Mouse (Mus musculus): Measurements from ENCODE around the gene Aldh9a1. TPM values are rescaled to one million over a fixed set of nuclear protein-coding genes. Genes with fewer than 3 reads are reported as not detected.
A peak's percentile ranks its signal among the peaks of the same experiment; 100 is the strongest.

The Aldh9a1 gene
- polyA plus RNA-seq, 1 experiment from 2014 or later, result 28.4 TPM

DNA sequence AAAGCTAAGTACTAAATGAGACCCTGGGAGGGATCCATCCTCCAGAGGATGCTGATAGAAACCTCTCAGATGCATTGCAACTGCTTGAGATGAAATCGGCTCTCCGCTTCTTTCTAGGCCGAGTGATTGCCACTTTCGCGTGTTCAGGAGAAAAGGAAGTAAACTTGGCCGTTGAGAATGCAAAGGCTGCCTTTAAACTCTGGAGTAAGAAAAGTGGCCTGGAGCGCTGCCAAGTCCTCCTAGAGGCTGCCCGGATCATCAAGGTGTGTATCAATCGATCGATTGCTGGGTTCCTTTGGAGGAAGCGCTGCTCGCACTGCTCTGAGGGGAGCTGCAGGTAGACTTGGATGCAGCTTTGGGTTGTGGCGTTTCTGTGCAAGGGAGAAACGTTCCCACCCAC is 2.6 kb downstream of the Aldh9a1 start:
- H3K27me3 ChIP-seq (replicated peaks), result no peaks in the 10 kb centered on the region
- H3K4me3 ChIP-seq, result no peak overlapping the region
- H3K27ac ChIP-seq (replicated peaks), result no peak overlapping the region
- no peak overlapping the region for H3K4me2 ChIP-seq
- H3K4me1 ChIP-seq, result peaks cover 10% of the 10 kb centered on the region
- no peaks in the 10 kb centered on the region for H3K9me3 ChIP-seq
- WGBS, result 86% methylated on average over 14 of the region's 14 CpGs
- peaks cover 42% of the 10 kb centered on the region for H3K36me3 ChIP-seq
- no peak overlapping the region for H3K9ac ChIP-seq
- no peak for ATAC-seq (ENCODE audit: extremely low read depth, insufficient number of reproducible peaks, low FRiP score, low TSS enrichment)

DNA sequence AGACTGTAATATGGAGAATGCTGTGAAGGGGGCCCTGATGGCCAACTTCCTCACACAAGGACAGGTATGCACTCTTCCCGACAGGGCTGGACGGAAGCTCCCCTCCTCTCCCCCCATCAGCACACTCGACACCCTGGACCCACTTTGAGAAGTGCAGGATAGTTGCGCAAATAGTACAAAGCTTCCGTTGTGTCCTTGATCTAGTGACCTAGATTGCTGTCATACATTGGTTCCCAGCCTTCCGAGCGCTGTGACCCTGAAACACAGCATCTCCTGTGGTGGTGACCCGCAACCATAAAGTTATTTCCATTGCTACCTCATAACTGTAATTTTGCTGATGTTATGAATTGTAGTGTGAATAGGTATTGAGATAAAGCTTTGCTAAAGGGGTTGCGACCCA is 7.6 kb downstream of the Aldh9a1 start:
- H3K36me3 ChIP-seq, result peaks cover 71% of the 10 kb centered on the region

DNA sequence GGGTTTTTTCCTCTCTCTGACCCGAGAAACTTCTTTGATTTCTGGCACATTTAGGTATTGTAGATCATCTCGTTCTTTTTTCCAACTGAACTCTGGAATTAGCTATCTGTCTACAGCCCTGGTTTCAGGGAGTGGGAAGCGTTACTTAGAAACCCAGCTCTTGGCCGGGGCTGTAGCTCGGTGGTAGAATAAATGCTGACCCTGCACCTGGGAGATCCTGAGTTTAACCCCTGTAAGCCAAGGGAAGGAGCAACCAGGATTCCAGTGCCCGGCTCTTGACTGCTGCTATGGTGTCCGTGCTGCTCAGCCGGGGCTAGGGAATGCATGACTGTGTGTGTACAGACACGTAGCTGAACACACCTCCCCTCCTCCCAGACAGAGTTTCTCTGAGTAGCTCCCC is 8.9 kb downstream of the Aldh9a1 start:
- 86% methylated on average over 9 of the region's 9 CpGs for WGBS
- ATAC-seq (ENCODE audit: extremely low read depth, insufficient number of reproducible peaks, low FRiP score, low TSS enrichment), result no peak
- no peaks in the 10 kb centered on the region for H3K9me3 ChIP-seq
- H3K4me2 ChIP-seq, result no peak overlapping the region
- H3K36me3 ChIP-seq, result peaks cover 65% of the 10 kb centered on the region
- no peak overlapping the region for H3K27ac ChIP-seq (replicated peaks)
- H3K27me3 ChIP-seq (replicated peaks), result no peaks in the 10 kb centered on the region
- H3K9ac ChIP-seq, result no peak overlapping the region
- H3K4me1 ChIP-seq, result 0 out of 2 replicates have a peak, but pooled peaks cover 3% of the 10 kb centered on the region
- no peak overlapping the region for H3K4me3 ChIP-seq

More for the DNA sequence above, 7.6 kb downstream of the Aldh9a1 start:
- Histone ChIP-seq H3K9ac (no peak overlapping the region), H3K9me3 (no peaks in the 10 kb centered on the region), H3K4me1 (no peaks in the 10 kb centered on the region), H3K27me3 (replicated peaks) (no peaks in the 10 kb centered on the region), H3K4me2 (no peak overlapping the region), H3K4me3 (no peak overlapping the region), H3K27ac (replicated peaks) (no peak overlapping the region)
- ATAC-seq (ENCODE audit: extremely low read depth, insufficient number of reproducible peaks, low FRiP score, low TSS enrichment), result no peak
- WGBS, result 90% methylated on average over 9 of the region's 9 CpGs

DNA sequence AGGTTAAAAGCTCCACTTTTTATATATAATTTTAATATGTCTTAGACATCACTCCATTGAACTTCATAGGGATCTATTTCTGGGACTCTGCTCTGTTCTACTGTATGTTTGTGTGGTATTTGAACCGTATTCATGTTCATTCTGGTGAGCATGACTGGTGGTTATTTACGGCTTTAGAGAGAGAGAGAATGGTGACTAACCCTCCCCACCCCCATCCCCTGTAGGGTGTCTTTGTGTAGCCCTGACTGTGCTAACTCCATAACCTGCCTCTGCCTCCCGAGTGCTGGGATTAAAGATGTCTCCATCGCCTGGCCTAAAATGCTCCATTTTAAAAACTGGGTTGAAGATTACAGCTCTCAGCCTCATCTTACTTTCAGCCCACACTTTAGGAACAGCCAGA is 10.5 kb downstream of the Aldh9a1 start:
- H3K9ac ChIP-seq, result no peak overlapping the region
- H3K4me2 ChIP-seq, result no peak overlapping the region
- H3K27me3 ChIP-seq (replicated peaks), result no peaks in the 10 kb centered on the region
- WGBS, result 82% methylated on average over 4 of the region's 4 CpGs
- no peaks in the 10 kb centered on the region for H3K9me3 ChIP-seq
- 0 out of 2 replicates have a peak, but pooled peaks cover 3% of the 10 kb centered on the region for H3K4me1 ChIP-seq
- ATAC-seq (ENCODE audit: extremely low read depth, insufficient number of reproducible peaks, low FRiP score, low TSS enrichment), result no peak
- peaks cover 60% of the 10 kb centered on the region for H3K36me3 ChIP-seq
- H3K4me3 ChIP-seq, result no peak overlapping the region
- H3K27ac ChIP-seq (replicated peaks), result no peak overlapping the region

DNA sequence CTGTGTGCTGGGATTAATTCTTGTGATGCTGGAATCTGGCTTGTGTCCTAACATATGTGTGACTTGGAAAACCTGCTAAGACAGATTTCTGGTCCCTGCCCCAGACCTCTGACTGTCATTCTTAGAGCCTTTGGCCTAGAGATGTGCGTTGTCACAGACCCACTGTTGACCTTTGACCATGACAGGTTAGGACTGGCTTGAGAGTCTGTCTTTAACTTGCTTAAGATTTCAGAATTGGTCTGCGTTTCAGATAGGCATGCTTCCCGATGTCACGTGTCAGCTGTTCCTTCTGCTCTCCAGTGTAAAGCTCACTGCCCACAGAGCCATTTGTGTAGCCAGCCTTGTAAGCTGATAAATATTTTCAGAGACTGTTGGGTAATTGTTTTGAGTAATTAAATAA is 13.0 kb downstream of the Aldh9a1 start:
- Histone ChIP-seq H3K4me3 (no peak overlapping the region), H3K27me3 (replicated peaks) (no peaks in the 10 kb centered on the region), H3K4me2 (no peak overlapping the region), H3K4me1 (0 out of 2 replicates have a peak, but pooled peaks cover 3% of the 10 kb centered on the region), H3K36me3 (peaks cover 61% of the 10 kb centered on the region), H3K27ac (replicated peaks) (no peak overlapping the region), H3K9me3 (no peaks in the 10 kb centered on the region), H3K9ac (no peak overlapping the region)
- WGBS, result 81% methylated on average over 4 of the region's 4 CpGs
- no peak for ATAC-seq (ENCODE audit: extremely low read depth, insufficient number of reproducible peaks, low FRiP score, low TSS enrichment)

DNA sequence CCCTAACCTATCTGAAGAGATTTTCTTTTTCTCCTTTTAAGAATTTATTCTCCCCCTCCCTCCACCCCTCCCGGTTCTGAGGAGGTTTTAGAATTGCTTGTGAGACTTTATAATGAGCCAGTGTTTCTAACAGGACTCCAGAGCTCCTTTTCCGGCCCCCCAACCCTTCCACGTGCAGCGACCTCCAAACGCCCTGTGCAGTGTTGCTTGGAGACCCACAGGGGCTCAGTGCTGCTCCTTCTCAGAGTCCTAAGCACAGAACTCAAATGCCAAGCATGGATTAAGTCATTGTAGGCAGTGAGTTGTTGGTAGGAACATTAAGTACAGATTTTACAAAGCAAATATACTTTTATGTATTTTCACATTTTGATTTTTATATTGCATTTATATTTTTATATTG is 13.5 kb downstream of the Aldh9a1 start:
- Histone ChIP-seq H3K4me3 (no peak overlapping the region), H3K27me3 (replicated peaks) (no peaks in the 10 kb centered on the region), H3K4me2 (no peak overlapping the region), H3K9ac (no peak overlapping the region), H3K27ac (replicated peaks) (no peak overlapping the region), H3K9me3 (no peaks in the 10 kb centered on the region), H3K36me3 (peaks cover 60% of the 10 kb centered on the region), H3K4me1 (0 out of 2 replicates have a peak, but pooled peaks cover 3% of the 10 kb centered on the region)
- ATAC-seq (ENCODE audit: extremely low read depth, insufficient number of reproducible peaks, low FRiP score, low TSS enrichment), result no peak
- WGBS, result 57% methylated on average over 5 of the region's 5 CpGs

DNA sequence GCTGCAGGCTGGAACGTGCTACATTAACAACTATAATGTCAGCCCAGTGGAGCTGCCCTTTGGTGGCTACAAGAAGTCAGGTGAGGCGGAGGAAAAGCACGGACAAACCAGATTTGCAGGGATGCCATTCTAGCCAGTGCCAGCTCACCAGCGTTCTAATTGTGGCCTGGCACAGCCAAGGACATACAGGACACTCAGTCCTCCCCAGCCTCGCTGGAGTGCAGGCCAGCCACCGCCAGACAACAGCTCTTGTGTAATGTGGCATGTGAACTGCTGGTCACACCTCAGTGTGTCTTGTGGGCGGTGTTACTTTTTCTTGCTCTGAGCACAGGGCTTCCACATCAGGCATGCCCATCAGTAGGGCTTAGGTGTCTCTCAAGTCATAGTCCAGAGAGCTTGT is 16.0 kb downstream of the Aldh9a1 start:
- no peak for ATAC-seq (ENCODE audit: extremely low read depth, insufficient number of reproducible peaks, low FRiP score, low TSS enrichment)

DNA sequence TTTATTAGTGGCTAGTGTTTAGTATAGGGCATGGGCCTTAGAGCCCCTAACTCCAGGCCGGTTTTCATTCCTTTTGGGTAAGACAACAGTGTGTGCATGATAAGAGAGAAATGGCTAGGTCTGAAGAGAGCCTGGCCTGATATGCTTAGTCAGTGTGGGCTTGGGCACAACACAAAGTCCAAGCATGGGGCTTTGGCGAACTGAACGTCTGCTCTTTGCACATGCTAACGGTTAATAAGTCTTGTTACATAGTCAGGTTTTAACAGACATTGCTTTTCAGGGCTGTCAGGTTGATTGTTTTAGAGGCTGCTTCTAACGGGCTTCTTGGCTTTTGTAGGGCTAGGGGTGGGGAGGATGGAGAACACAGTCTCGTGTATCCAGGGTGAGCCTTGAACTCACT is 16.8 kb downstream of the Aldh9a1 start:
- no peak overlapping the region for H3K27ac ChIP-seq (replicated peaks)
- 0 out of 2 replicates have a peak, but pooled peaks cover 3% of the 10 kb centered on the region for H3K4me1 ChIP-seq
- WGBS, result 87% methylated on average over 6 of the region's 6 CpGs
- no peak overlapping the region for H3K4me3 ChIP-seq
- no peak for ATAC-seq (ENCODE audit: extremely low read depth, insufficient number of reproducible peaks, low FRiP score, low TSS enrichment)
- H3K4me2 ChIP-seq, result no peak overlapping the region
- H3K9me3 ChIP-seq, result no peaks in the 10 kb centered on the region
- no peak overlapping the region for H3K9ac ChIP-seq
- H3K27me3 ChIP-seq (replicated peaks), result no peaks in the 10 kb centered on the region
- peaks cover 57% of the 10 kb centered on the region for H3K36me3 ChIP-seq

More for the DNA sequence above, 16.0 kb downstream of the Aldh9a1 start:
- peaks cover 61% of the 10 kb centered on the region for H3K36me3 ChIP-seq
- H3K9ac ChIP-seq, result no peak overlapping the region
- H3K27me3 ChIP-seq (replicated peaks), result no peaks in the 10 kb centered on the region
- H3K27ac ChIP-seq (replicated peaks), result peak overlapping the region; percentile 28; the same call in 1 of the 2 replicates
- 70% methylated on average over 7 of the region's 7 CpGs for WGBS
- H3K4me1 ChIP-seq, result 0 out of 2 replicates have a peak, but pooled peaks cover 3% of the 10 kb centered on the region
- H3K4me2 ChIP-seq, result no peak overlapping the region
- H3K4me3 ChIP-seq, result no peak overlapping the region
- H3K9me3 ChIP-seq, result no peaks in the 10 kb centered on the region

DNA sequence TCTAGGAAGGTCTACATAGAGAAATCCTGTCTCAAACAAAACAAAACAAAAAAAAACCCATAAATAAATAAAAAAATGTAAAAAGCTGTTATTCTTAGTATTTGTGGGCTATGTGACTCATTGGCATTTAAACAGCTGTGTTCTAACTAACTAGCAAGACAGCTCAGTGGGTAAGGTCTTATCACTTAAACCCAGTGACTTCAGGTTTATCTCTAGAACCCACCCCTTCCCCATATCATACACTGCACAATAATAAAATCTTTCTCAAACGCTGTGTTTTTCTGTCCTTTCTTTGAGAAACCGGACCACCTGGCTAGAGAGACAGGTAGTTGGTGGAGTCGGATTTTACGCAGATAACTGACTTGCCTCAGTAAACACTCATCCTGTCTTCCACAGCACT is 18.2 kb downstream of the Aldh9a1 start:
- 74% methylated on average over 4 of the region's 4 CpGs for WGBS
- no peaks in the 10 kb centered on the region for H3K27me3 ChIP-seq (replicated peaks)
- H3K4me2 ChIP-seq, result no peak overlapping the region
- no peak overlapping the region for H3K9ac ChIP-seq
- peaks cover 69% of the 10 kb centered on the region for H3K36me3 ChIP-seq
- H3K4me3 ChIP-seq, result no peak overlapping the region
- ATAC-seq (ENCODE audit: extremely low read depth, insufficient number of reproducible peaks, low FRiP score, low TSS enrichment), result no peak
- 0 out of 2 replicates have a peak, but pooled peaks cover 3% of the 10 kb centered on the region for H3K4me1 ChIP-seq
- no peaks in the 10 kb centered on the region for H3K9me3 ChIP-seq
- no peak overlapping the region for H3K27ac ChIP-seq (replicated peaks)

DNA sequence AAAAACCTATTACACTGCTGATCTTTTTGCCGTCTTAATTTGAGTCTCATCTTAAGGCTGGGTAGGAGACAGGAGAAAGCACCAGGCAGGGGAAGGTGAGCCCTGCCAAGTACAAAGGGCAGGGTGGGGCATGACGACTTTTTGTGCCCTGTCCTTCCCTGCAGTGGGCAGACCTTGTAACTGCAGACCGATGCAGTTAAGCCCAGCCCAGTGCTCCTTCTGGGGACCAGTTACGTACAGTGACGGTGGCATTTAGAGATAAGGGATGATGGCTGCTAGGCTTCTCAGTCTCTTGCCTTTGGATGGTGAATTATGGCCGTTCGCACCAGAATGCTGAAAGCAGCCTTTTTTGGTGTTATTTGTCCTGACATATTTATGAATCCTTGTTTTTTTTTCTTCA is 18.7 kb downstream of the Aldh9a1 start:
- Histone ChIP-seq H3K27me3 (replicated peaks) (no peaks in the 10 kb centered on the region), H3K9ac (no peak overlapping the region), H3K36me3 (peaks cover 72% of the 10 kb centered on the region), H3K4me1 (no peaks in the 10 kb centered on the region), H3K9me3 (no peaks in the 10 kb centered on the region), H3K4me2 (no peak overlapping the region), H3K4me3 (no peak overlapping the region), H3K27ac (replicated peaks) (no peak overlapping the region)
- ATAC-seq (ENCODE audit: extremely low read depth, insufficient number of reproducible peaks, low FRiP score, low TSS enrichment), result no peak
- WGBS, result 57% methylated on average over 7 of the region's 7 CpGs

DNA sequence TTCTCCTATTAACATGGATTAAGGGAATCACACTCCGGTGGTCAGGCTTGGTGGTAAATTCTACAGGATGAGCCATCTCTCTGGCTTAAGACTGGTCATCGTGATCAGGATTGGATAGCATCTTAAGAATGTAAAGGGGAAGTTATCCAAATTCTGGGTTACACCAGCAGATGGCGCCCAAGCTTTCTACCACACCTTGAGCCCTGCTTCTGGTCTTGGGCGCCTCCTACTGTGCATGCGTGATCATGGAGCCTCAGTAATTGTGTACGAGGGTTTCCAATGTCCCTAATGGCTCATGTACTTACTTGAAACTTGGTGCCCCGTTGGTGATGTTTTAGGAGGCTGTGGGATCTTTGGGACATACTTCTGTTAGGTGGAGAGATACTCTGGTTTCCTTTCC is 20.1 kb downstream of the Aldh9a1 start:
- Histone ChIP-seq H3K27me3 (replicated peaks) (no peaks in the 10 kb centered on the region), H3K4me3 (no peak overlapping the region), H3K9ac (no peak overlapping the region), H3K27ac (replicated peaks) (no peak overlapping the region), H3K4me2 (no peak overlapping the region), H3K4me1 (peaks cover 7% of the 10 kb centered on the region; the same call in 1 of the 2 replicates), H3K9me3 (no peaks in the 10 kb centered on the region), H3K36me3 (peaks cover 68% of the 10 kb centered on the region)
- WGBS, result 10% methylated on average over 7 of the region's 7 CpGs
- no peak; the same call in 1 of the 2 replicates for ATAC-seq (ENCODE audit: extremely low read depth, insufficient number of reproducible peaks, low FRiP score, low TSS enrichment)

DNA sequence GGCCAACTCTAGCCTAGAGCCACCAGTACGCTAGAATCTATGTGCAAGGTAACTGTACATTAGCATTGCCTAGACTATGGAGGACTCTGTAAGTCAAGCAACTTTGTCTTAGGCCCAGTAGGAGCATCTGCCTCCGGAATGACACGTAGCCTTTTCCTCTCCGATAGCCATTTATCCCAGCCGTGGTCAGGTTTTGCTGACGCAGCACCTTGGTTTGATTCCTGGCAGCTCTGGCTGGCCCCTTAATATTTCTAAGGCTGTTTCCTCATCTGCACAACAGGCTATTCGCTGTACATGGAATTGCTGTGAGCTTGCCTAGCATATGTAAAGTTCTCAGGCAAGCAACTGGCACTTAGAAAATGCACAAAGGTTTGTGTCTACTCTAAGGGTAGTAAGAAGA is 22.9 kb downstream of the Aldh9a1 start:
- Histone ChIP-seq H3K4me1 (peaks cover 7% of the 10 kb centered on the region; the same call in 1 of the 2 replicates), H3K27ac (replicated peaks) (no peak overlapping the region), H3K9ac (no peak overlapping the region), H3K4me2 (no peak overlapping the region), H3K27me3 (replicated peaks) (no peaks in the 10 kb centered on the region), H3K4me3 (no peak overlapping the region), H3K9me3 (no peaks in the 10 kb centered on the region), H3K36me3 (peaks cover 63% of the 10 kb centered on the region)
- ATAC-seq (ENCODE audit: extremely low read depth, insufficient number of reproducible peaks, low FRiP score, low TSS enrichment), result no peak
- 84% methylated on average over 7 of the region's 7 CpGs for WGBS
